Mouse (Mus musculus) mature B cell (primary cell): Measurements from ENCODE around the gene Armc2.
"Not testable (repeated sequence)": the region's sequence is repeated elsewhere in the genome, so short reads cannot be mapped to it uniquely, and the experiment has no call there.

Experiments used
- in situ Hi-C: fragments of 300-500 bp; cut with MboI; formaldehyde crosslinking; loops from 2 replicates; pipeline ENCODE4 v1.14.3; 2019

Armc2 gene

DNA sequence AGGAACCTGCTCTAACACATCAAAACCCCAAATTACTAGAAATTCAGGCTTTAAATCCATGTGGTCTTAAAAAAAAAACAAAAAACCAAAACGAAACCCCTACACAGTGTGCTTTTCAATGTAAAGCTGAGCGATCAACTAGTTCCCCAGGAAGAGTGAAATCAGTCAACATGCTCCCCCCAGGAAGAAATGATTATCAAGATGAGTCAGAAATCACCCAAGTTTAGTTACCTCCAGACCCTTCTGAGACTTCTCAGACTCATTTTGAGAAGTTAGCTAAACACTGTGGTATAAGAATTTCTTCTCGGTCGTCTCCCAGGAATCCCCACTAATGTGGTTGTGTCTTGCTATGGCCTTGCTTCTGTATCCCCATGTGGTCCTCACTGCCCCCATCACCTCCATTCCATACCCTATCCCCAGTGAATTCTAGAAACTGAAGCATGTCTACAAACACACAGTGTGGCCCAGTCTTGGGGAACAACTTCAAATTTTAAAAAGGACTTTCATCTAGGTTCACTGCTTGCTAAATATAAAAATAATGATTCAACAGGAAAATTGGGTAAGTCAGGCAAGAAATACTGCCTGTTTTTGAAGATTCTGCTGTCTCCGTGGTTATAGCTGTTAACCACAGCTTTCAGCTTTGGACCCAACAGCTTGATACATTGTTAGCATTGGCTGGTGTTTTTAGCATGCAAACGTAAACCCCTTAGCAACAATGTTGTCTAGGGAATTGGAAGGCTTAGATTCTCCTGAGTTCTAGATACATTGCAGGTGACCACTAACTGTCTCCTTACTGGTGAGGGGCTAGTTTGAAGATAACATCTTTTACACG is 39.6 kb downstream of the Armc2 start:
- in situ Hi-C loops: loop anchor here (10.0 kb wide), 1 partner anchor 144 kb away; no protein-coding TSS in a partner anchor

DNA sequence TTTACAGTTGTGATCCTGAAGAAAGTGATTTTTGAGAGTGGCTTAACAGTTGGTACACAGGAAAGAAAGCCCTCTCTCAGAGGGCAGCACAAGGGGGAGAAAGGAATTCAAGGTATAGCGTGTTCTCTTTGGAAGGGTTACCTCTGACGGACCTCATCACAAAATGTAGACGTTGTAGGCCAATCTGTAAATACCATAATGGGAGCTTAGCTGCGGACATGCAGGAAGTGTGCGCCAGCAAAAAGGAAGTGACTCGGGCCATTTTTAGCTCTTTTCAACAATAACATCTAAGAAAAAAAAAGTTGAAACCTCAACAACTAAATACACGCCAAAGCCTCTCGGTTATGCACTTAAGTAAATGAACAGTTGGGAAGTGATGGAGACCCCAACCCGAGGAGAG is 45.6 kb downstream of the Armc2 start:
- in situ Hi-C loops: loop anchor here (10.0 kb wide), 1 partner anchor 138 kb away; no protein-coding TSS in a partner anchor

DNA sequence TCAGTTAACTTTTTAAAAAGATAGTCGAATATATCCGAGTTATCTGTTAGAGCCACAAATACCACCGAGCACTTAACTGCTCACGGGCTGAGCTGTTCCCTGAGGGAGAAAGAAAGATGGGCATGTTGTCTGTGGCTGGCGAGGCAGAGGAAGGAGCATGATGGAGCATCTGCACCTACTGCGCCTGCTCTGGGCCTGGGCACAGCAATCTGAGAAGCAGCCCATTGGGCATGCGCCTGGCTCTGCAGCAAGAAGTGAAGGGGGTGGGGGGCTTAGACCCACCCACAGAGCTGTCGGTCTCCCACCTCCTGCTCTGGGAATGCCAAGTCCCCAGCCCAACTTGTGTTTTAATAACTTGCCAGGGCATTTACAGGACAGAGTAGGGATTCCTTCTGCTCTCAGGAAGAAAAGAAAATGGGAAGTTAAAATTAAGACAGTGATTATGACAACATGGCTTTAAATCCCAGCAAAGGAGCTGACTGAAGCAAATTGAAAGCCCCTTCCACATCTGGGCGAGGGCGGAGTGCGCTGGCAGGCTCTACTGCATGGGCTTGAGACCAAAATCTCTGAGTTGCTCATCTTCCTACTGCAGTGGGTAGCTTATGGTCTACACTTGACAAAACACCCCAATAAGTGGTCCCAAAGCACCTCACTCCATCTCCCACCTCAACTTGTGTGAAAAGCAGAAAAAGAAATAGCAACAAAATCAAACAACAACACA is 50.2 kb downstream of the Armc2 start:
- in situ Hi-C loops: no loop called here

DNA sequence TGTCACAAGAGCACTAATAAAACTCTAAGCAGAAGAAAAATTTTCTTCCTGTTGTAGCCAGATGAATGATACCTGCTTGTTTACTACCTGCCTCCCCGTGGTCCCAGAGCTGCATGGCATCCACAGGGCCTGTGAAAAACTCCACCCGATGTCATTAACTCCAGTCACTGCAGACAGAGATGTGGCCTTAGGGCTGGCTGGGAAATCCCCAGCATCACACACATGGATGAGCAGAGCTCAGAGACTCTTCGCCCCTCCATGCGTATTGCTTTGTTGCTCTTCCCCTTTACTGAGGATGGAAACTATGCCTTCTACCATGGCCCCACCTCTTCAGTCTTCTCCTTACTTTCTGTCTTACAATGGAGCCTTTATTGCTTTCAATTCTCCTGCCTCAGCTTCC is 55.5 kb downstream of the Armc2 start:
- in situ Hi-C loops: no loop called here

DNA sequence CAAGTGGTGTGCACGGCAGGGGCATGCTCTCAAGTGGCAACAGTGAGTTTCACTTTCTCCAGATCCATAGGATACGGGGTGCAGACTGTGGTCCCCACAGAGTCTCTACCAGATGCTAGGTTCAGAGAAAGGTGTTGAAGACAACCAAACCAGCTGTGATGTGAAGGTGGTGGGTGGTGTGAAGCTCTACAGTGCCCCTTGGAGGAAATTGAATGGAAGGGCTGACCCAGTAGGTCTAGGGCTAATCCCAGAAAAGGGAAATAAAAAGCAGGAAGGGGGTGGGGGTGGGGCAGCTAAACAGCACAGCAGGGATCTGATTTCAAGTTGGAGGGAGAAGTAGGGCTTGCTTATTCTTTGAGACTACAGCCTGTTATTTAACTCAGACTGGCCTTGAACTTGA is 58.4 kb downstream of the Armc2 start:
- in situ Hi-C loops: no loop called here

DNA sequence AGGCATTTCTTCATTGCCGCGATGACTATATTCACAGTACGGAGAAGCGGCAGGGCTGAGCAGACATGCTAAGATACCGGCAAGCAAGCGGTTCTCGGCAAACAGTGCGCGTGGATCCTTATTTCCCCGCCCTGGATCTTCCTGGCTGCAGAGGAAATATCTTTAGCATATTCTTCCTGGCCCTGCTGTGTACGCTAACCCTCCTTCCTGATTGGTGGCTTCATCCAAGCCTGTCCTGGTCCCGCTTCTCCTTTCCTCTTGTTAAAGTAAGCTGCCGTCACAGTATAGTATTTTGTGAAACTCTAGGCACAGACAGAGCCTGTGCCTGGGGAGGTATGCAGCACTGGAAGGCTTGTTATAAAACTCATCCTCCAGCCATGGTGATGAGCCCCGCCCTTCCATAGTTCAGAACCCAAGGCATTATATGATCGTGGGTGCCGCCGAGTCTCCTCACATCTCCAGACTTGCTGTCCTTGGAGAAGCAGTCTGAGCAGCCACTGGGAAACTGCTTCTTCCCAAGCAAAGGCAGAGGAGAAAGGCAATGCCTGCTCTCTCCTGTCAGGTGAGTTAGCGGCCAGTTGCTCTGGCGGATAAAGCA is 59.5 kb downstream of the Armc2 start:
- in situ Hi-C loops: no loop called here

DNA sequence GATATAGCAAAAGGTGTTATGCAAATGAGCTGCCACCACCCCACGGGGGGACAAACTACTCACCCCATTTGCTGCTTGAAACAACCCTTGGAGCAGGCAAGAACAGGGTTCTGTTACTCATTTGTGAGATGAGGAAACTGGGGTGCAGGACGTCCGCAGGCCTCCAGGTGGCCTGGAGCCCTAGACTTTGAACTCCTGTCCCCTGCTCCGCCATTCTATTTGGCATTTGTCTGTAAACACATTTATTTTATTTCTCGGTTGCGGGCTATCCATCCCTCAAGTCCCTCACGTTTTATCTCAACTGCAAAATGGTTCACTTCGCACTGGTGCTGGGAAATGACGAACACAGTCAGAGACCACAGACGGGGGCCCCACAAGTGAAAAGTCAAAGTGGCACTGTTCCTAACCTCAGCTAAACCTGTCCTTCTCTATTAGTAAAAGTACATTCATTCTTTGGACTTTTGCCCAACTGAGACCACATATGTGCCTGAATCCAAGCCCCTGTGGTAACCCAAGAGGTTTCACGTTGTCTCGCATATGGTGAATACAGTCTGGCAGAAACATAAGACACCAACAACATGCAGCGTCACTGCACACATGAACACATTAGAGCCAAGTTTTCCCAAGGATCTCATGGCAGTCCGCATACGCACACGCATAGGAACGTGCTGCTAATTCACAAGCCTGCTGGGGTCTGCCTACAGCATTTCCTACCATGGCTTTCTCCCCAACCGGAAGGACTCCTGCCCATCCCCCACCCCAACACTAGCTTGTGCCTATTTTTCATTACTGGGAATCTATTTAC is 60.6 kb downstream of the Armc2 start:
- in situ Hi-C loops: no loop called here

DNA sequence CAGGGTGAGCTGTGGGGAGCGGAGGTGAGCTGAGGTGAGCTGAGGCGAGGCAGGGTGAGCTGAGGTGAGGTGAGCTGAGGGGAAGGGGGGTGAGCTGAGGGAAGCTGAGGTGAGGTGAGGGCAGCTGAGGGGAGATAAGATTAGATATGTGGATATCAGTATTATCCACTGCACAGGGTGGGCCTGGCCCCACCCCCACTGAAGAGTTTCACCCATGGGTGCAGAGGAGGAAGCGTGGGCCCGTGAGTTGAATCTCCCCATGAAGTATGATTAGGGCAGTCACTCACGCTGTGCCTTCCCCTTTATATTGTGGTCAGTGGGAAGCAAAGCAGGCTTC is 64.7 kb downstream of the Armc2 start:
- in situ Hi-C loops: no loop called here

DNA sequence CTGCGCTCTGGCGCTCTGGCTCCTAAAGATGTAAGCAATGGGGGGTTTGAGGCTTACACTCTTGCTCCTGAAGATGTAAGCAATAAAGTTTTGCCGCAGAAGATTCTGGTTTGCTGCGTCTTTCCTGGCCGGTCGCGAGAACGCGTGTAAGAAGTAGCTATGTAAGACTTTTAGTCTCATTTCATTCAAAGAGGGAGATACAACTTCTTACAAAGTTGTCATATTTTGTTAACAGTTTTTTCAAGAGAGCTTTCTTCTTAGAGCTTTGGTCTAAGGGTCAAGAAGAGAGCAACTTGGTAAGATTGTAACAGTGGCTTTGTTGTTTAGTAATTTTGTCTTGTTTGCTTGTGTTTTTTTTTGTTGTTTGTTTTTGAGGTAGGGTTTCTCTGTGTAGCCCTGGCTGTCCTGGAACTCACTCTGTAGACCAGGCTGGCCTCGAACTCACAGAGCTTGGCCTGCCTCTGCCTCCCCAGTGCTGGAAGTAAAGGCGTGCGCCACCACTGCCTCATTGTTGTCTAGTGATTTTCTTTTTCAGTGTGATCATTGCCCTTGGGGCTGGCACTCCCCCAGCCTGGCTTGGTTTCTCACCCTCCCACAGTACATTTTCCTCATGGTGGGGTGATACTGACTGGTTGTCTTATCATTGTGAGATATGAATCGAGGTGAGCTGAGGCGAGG is 65.3 kb downstream of the Armc2 start:
- in situ Hi-C loops: no loop called here

DNA sequence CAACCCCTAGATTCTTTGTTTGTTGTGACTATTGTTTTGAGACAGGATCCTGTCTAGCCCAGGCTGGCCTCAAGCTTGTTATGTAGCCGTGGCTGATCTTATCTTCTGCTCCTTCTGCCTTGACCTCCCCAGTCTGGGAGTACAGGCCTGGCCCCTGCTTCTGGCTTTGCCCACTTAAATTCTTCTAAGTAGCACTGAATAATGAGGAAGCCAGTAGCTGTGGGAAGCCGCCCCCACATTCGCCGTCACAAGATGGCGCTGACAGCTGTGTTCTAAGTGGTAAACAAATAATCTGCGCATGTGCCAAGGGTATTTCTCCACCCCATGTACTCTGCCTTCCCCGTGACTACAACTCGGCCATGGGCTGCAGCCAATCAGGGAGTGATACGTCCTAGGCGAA is 65.9 kb downstream of the Armc2 start:
- in situ Hi-C loops: not testable (repeated sequence)

DNA sequence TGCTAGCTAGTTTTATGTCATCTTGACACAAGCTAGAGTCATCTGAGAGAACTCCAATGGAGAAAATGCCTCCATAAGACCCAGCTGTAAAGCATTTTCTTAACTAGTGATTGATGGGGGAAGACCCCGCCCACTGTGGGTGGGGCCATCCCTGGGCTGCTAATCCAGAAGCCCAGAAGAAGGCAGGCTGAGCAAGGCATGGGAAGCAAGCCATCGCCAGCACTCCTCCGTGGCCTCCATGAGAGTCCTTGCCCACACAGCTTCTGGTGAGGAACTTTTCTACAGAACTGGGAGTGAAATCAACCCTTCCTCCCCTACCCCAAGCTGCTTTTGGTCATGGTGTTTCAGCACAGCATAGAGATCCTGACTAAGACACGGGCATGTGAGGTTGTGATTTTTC is 79.2 kb downstream of the Armc2 start:
- in situ Hi-C loops: no loop called here

DNA sequence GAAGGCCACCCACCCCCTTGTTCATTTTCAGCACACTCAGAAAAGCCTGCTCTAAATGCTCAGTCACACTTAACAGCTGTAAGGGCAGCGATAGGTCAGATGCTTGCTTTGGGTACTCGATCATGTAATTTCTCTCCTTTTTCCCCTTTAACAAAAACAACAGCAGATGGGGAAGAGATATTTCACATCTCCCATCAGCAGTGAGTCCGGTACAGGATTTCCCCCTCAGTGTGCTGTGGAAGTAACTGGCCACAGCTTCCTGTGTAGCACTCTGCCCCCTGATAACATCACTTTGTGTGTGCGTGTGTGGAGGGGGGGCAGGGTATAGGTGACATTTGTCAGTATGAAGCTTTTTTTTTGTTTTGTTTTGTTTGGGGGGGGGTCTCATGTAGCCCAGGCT is 81.1 kb downstream of the Armc2 start:
- in situ Hi-C loops: no loop called here

DNA sequence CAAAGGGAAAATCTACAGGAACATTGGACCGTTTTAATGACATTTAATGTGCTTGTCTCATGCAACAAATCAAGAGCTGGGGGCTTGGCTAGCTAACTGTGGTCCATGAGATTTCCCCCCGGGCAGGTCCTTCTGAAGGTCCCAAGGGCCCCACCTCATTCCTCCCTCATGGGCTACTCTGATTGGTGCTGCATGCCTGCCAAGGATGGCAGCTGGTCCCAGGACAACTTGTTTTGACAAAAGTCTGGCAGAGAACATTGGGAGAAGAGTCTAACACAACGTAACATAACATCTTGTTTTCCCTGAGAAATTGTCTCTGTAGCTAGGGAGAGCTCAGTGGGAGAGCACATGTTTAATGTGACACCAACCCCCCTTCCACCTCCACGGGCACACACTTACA is 82.1 kb downstream of the Armc2 start:
- in situ Hi-C loops: no loop called here

DNA sequence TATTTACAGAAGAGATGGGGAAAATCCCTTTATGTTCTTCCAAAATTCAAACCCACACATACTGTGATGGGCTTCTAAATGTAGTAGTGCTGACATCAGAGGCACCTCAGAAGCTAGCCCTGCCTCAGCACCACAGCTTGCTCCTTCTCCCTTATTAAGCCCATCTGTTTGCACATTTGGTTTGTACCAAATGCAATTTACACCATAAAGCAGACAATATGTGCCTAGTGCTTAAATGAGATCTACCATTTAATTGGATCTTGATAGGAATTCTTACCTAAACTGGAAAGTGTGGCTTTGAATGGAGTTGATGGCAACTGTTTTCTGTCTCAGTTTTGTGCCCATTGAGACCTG is 82.8 kb downstream of the Armc2 start:
- in situ Hi-C loops: no loop called here

DNA sequence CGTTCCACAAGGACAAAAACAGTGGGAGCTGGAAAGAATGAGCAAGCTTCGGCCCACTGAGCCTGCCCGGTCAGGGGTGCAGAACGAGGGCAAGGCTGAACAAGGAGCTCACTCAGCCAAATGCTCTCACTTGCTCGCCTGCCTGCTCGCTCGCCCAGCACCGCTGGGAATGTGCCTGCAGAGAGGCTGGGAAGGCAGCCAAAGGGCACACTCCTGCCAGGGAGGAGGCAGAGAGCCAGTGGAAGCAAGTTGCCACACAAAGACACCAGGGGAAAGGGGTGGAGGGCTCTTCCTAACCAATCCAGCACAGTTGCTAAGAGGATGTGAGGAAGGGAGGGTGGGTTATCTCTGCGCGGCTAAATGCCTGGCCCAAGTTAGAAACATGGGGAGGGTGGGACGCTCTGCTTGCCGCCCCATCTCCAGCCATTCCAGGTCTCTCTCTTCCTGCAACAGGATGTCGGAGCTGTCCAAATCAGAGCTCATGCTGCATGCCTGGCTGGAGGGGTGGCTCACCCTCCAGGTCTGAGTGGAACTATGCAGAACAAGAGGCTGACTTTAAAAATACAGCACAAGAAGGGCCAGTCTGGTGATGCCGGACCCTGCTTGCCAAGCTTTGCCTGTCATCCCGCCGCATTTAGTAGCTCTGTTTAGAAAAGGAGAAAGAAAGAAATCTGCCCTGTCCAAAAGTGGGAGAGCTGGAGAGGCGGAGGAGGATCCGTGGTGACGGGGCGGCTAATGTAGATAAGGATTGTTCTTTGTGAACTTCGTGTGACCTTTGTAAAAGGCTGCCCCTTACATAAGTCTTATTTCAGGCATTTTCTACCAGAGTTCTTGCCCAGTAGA is 83.4 kb downstream of the Armc2 start:
- in situ Hi-C loops: no loop called here

DNA sequence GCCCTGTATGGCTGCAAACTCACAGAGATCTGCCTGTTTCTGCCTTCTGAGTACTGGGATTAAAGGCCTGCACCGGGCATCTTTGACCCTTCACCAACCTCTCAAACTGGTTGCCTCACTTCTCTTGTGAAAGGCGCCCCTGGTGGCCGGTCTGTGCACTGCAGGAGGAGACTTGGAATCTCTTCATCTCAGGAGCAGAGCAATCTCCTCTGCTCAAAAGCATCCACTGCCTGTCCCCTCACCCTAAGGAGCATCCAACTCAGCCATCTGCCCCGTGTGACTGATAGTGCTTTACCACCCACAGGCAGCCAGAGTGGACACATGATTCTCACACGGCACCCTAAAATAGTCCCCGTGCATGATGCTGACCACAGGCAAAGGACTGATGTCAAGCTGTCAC is 84.7 kb downstream of the Armc2 start:
- in situ Hi-C loops: no loop called here

DNA sequence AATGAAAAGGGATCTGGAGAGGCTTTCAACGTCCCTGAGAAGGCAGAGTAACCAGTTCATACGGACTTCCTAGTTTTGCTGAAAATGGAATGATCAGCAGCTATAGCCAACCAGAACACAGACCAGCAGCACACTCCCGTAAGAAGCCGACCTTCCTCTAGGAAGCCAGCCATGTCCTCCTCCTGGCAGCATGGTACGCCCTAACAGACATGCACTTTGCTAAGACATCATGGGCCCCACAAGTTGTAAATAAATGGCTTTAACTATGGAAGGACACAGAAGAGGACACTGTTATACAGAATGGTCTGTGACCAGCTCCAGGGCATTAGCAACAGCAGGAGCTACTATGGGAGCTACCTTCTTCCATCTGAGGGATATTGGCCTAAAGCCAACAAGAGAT is 85.3 kb downstream of the Armc2 start:
- in situ Hi-C loops: no loop called here

DNA sequence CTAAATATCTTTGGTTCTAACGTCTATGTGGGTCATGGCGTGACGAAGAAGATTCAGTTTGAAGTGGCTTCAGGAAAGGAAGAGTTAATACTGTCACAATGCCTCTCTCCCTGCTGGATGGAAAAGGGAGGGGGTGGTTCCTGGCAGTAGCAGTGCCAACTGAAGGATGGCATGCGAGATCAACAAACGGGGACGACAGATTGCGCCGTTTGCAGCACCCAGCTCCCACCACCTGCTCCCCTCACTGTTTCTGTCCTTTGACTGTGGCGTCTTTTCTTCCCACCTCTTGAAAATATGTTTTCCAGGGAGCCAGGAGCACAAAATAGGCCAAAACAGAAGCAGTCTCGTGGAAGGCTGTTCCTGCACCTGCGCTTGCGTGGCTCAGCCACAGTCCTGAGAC is 86.3 kb downstream of the Armc2 start:
- in situ Hi-C loops: no loop called here

DNA sequence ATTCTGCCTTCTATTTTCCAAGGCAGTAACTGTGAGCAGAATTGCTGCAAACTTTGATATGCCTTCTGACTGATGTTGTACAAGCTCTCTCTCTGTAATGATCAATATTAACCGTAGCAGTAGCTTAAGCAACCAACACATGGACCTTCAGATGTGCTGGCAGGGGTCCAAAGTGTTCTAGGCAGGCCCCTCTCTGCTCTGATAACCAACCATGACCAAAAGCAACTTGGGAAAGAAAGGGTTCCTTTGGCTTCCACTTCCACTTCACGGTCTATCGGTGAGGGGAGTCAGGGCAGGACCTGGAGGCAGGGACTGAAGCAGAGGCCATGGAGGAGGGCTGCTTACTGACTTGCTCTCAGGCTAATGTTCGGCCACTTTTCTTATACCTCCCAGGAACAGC is 87.3 kb downstream of the Armc2 start:
- in situ Hi-C loops: no loop called here

DNA sequence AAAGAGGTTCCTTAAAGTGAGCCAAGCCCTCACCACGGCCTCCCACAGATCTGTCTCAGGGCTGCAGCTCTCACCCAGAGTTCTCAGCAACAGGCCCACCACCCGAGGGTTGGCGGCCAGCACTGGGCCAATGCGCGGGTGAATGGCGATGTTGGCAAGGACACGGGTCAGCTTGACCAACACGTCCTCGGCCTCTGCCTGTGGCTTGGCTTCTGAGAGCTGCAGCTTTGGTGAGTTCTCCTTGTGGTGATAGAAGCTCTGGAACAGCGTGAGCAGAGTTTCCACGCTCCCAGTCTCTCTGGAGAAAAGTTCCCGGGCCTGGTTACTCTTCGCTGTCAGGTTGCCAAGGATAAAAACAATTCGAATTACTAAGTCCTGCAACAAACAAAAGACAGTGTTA is 91.5 kb downstream of the Armc2 start:
- in situ Hi-C loops: no loop called here
